8 mouse cellular contexts compared by ENCODE assay signal in the genomic region with DNA sequence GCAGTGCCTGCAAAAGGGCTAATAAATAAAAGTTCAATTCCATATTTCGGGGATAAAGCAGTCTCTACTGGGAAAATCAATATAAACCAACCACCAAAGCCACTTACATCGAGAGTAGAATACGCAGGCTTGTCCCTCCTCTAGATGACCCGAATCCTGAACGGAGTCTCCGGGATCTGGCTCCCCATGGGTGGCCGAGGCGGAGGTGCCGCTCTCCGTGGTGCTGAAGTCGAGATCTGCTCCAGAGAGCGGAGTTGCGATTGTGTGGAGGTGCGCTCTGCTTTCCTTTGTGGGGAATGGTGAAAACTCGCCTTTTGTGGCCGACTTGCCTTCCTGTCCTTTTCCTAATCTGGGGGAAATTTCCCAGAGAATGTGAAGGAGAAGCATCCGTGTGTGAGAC. TPM values are rescaled to one million over a fixed set of nuclear protein-coding genes. Genes with fewer than 3 reads are reported as not detected.
DNase-seq lines count a peak whose midpoint lies in the region; ATAC-seq and TF ChIP-seq lines count a peak whose summit lies in the region.

No protein-coding gene starts in this region.

- no peaks in the 10 kb centered on the region for H3K36me3 ChIP-seq in kidney, embryonic 14.5 days (ENCODE audit: control insufficient read depth, insufficient read depth, low read length)

- no peak overlapping the region for H3K4me3 ChIP-seq in kidney, embryonic 14.5 days (ENCODE audit: low read length)
- H3K4me3 ChIP-seq in lung, adult 2 months (replicated peaks; ENCODE audit: extremely low read depth, low read depth, low read length), result no peak overlapping the region

- H3K4me1 ChIP-seq in kidney, embryonic 14.5 days (ENCODE audit: control insufficient read depth, insufficient read depth, low read length), result no peaks in the 10 kb centered on the region
- H3K4me1 ChIP-seq in lung, adult 2 months (ENCODE audit: control insufficient read depth, insufficient read depth, low read length), result no peaks in the 10 kb centered on the region

- DNase-seq in kidney, adult 8-10 months, result peak; percentile 2 to 44
- DNase-seq in ZHBTc4 (ENCODE audit: low read depth, low spot score), result peak; percentile 67
- peak; percentile 85 for DNase-seq in embryo, embryonic 10.5 days (ENCODE audit: low spot score)
- DNase-seq in heart, postnatal 4 days, result peak; percentile 86
- DNase-seq in lung, adult 2 months, result peak; percentile 26
- DNase-seq in ovary, postnatal 14 days (ENCODE audit: low spot score), result peak; percentile 75

- TF ChIP-seq CTCF in lung, adult 2 months (IDR thresholded peaks at IDR 0.05; ENCODE audit: insufficient read depth, low read length), result no peak

- H3K9ac ChIP-seq in kidney, embryonic 14.5 days (ENCODE audit: low read depth, low read length), result no peak overlapping the region

- no peak for TF ChIP-seq POLR2A in lung, adult 2 months (IDR thresholded peaks at IDR 0.05; ENCODE audit: borderline replicate concordance, extremely low read depth, low read depth, low read length)

- no peak overlapping the region for H3K27ac ChIP-seq in kidney, embryonic 14.5 days (ENCODE audit: low read depth, low read length)

- H3K27me3 ChIP-seq in kidney, embryonic 14.5 days (ENCODE audit: control insufficient read depth, insufficient read depth, low read length), result no peaks in the 10 kb centered on the region

- no peak overlapping the region for H3K4me2 ChIP-seq in kidney, embryonic 14.5 days (replicated peaks; ENCODE audit: low read depth, low read length)

- WGBS in kidney, embryonic 14.5 days, result 3% methylated on average over 17 of the region's 17 CpGs
- WGBS in lung, adult 2 months, result 7% methylated on average over 17 of the region's 17 CpGs

- ATAC-seq in kidney, embryonic 14.5 days (ENCODE audit: low FRiP score, low TSS enrichment), result no peak
- ATAC-seq in erythroid progenitor cell, adult 5-6 weeks (replicated peaks; ENCODE audit: low FRiP score, poor library complexity, severe bottlenecking), result no peak

- H3K9me3 ChIP-seq in kidney, embryonic 14.5 days (ENCODE audit: control insufficient read depth, low read length), result no peaks in the 10 kb centered on the region

RNA-seq across cellular contexts. Expression of a gene that starts 0.4 kb away (rescaled TPM):
- polyA plus RNA-seq in kidney, embryonic 14.5 days (2014; fragmentation: Nextera tagmentation; extraction: Ambion mirVana), result 0.14 TPM in 1 of 2 replicates, not detected in the other
- under 1 TPM in 1 of 2 experiments, not detected in 1; 0.11 TPM for total RNA-seq in heart, postnatal 4 days (2021)
- polyA plus RNA-seq in lung, adult 2 months (2012; rRNA removed), result not detected in 2 replicates
- total RNA-seq in erythroid progenitor cell, adult 5-6 weeks (2015; ENCODE audit: low replicate concordance), result not detected in 2 replicates
- not detected in 2 replicates for total RNA-seq in erythroid progenitor cell, adult 5-6 weeks (2017; ENCODE audit: low replicate concordance)

Comparison
In these comparisons a context has a peak if more than half of its experiments do, and no peak if none do; other contexts are left out.
1. DNase-seq: peak in every context shown above with its lines; median percentile 86 in heart, postnatal 4 days; 85 in embryo, embryonic 10.5 days; 75 in ovary, postnatal 14 days; 67 in ZHBTc4; 26 in lung, adult 2 months; 23 in kidney, adult 8-10 months.